Comparison of ENCODE assay signal across 16 mouse cellular contexts in genomic region chr10:107940302-107940701, GRCm38 (mm10). TPM values are rescaled to one million over a fixed set of nuclear protein-coding genes. Genes with fewer than 3 reads are reported as not detected.
DNase-seq lines count a peak whose midpoint lies in the region; ATAC-seq and TF ChIP-seq lines count a peak whose summit lies in the region.
"Had no signal": no experiment of that assay in that cellular context is flagged by ENCODE, and none has a peak within 500 bp of the region (broad histone marks: within the 10 kb centered on the region; RNA-seq: fewer than 3 reads in every experiment).

No protein-coding gene starts in this region.

- peak; percentile 81 for ATAC-seq in heart, embryonic 16.5 days (replicated peaks; ENCODE audit: extremely low read depth, insufficient read depth, low FRiP score)
- no peak for ATAC-seq in inflammation-experienced regulatory T-cells, adult 6 months
- no peak for ATAC-seq in forebrain, embryonic 12.5 days (ENCODE audit: low FRiP score)
- ATAC-seq: forebrain, embryonic 14.5 days; lung, postnatal 0 days; midbrain, embryonic 13.5 days had no signal

- no peak overlapping the region for H3K4me3 ChIP-seq in kidney, adult 2 months (ENCODE audit: insufficient read depth, low read depth, low read length)
- no peak overlapping the region for H3K4me3 ChIP-seq in heart, embryonic 16.5 days (ENCODE audit: low read length)
- H3K4me3 ChIP-seq in forebrain, embryonic 12.5 days (replicated peaks), result no peak overlapping the region
- H3K4me3 ChIP-seq: midbrain, embryonic 13.5 days; neural tube, embryonic 12.5 days had no signal

- H3K27me3 ChIP-seq in kidney, adult 2 months (replicated peaks; ENCODE audit: control insufficient read depth, insufficient read depth, low read length), result no peaks in the 10 kb centered on the region
- H3K27me3 ChIP-seq in heart, embryonic 16.5 days (ENCODE audit: control insufficient read depth, insufficient read depth, low read length), result no peaks in the 10 kb centered on the region
- no peaks in the 10 kb centered on the region for H3K27me3 ChIP-seq in forebrain, embryonic 12.5 days
- H3K27me3 ChIP-seq: midbrain, embryonic 13.5 days; neural tube, embryonic 12.5 days had no signal

- 51% methylated on average over 6 of the region's 6 CpGs for WGBS in kidney, adult 2 months
- 23% methylated on average over 6 of the region's 6 CpGs for WGBS in heart, embryonic 16.5 days
- 70% methylated on average over 6 of the region's 6 CpGs for WGBS in forebrain, embryonic 12.5 days

- peak; percentile 59 for DNase-seq in kidney, adult 2 months
- DNase-seq in kidney, postnatal 4 days, result no peak
- DNase-seq in adipocyte (ENCODE audit: low spot score), result peak; percentile 34
- peak; percentile 46 for DNase-seq in fat pad, adult 2 months (ENCODE audit: extremely low read depth, low read depth, low spot score)
- DNase-seq: adrenal gland, postnatal 14 days; cerebellum, adult 11-12 months; gastrocnemius, postnatal 25 days; kidney, adult 18-20 months; thymus, postnatal 36 days had no signal

- H3K9me3 ChIP-seq in heart, embryonic 16.5 days (replicated peaks; ENCODE audit: control insufficient read depth, low read length), result no peaks in the 10 kb centered on the region
- H3K9me3 ChIP-seq in forebrain, embryonic 12.5 days, result no peaks in the 10 kb centered on the region
- H3K9me3 ChIP-seq: midbrain, embryonic 13.5 days; neural tube, embryonic 12.5 days had no signal

- no peak overlapping the region for H3K27ac ChIP-seq in kidney, adult 2 months (ENCODE audit: insufficient read depth, low read depth, low read length)
- peak overlapping the region; percentile 39; the same call in 1 of the 2 replicates for H3K27ac ChIP-seq in heart, embryonic 16.5 days (ENCODE audit: low read length)
- no peak overlapping the region for H3K27ac ChIP-seq in forebrain, embryonic 12.5 days
- H3K27ac ChIP-seq: midbrain, embryonic 13.5 days; neural tube, embryonic 12.5 days had no signal

- H3K9ac ChIP-seq in heart, embryonic 16.5 days (ENCODE audit: low read length), result no peak overlapping the region
- no peak overlapping the region for H3K9ac ChIP-seq in forebrain, embryonic 12.5 days
- H3K9ac ChIP-seq: midbrain, embryonic 13.5 days; neural tube, embryonic 12.5 days had no signal

- H3K36me3 ChIP-seq in kidney, adult 2 months (ENCODE audit: control insufficient read depth, insufficient read depth, low read length), result no peaks in the 10 kb centered on the region
- no peaks in the 10 kb centered on the region for H3K36me3 ChIP-seq in heart, embryonic 16.5 days (ENCODE audit: control insufficient read depth, insufficient read depth)
- no peaks in the 10 kb centered on the region for H3K36me3 ChIP-seq in forebrain, embryonic 12.5 days (replicated peaks)
- H3K36me3 ChIP-seq: midbrain, embryonic 13.5 days; neural tube, embryonic 12.5 days had no signal

- no peak for TF ChIP-seq CTCF in kidney, adult 2 months (conservative IDR thresholded peaks at IDR 0.05; ENCODE audit: insufficient read depth, insufficient read length, low read depth, low read length)

- peaks cover 7% of the 10 kb centered on the region; the same call in 1 of the 2 replicates for H3K4me1 ChIP-seq in kidney, adult 2 months (ENCODE audit: control insufficient read depth, insufficient read depth, low read length)
- peaks cover 8% of the 10 kb centered on the region for H3K4me1 ChIP-seq in heart, embryonic 16.5 days (ENCODE audit: control insufficient read depth, insufficient read depth, low read length)
- no peaks in the 10 kb centered on the region for H3K4me1 ChIP-seq in forebrain, embryonic 12.5 days
- H3K4me1 ChIP-seq: midbrain, embryonic 13.5 days; neural tube, embryonic 12.5 days had no signal

- TF ChIP-seq POLR2A in kidney, adult 2 months (IDR thresholded peaks at IDR 0.05; ENCODE audit: low read depth, low read length), result no peak

- H3K4me2 ChIP-seq in heart, embryonic 16.5 days (ENCODE audit: low read depth, low read length), result peak overlapping the region; percentile 36
- no peak overlapping the region for H3K4me2 ChIP-seq in forebrain, embryonic 12.5 days
- H3K4me2 ChIP-seq: midbrain, embryonic 13.5 days; neural tube, embryonic 12.5 days had no signal

RNA-seq across cellular contexts. Expression of gene Otogl, which starts 28.4 kb away (rescaled TPM):
- 0.01 and 0.02 TPM in 2 replicates for polyA plus RNA-seq in kidney, adult 2 months (2012; rRNA removed)
- 0.10 and 0.12 TPM in 2 replicates for polyA plus RNA-seq in heart, embryonic 16.5 days (2015; fragmentation: Nextera tagmentation; extraction: Ambion mirVana)
- not detected for polyA plus RNA-seq in inflammation-experienced regulatory T-cells, adult 6 months (2017; shearing (Covaris generic))
- not detected in 2 replicates for polyA plus RNA-seq in forebrain, embryonic 12.5 days (2016; fragmentation: Nextera tagmentation; extraction: Ambion mirVana)

Comparison
In these comparisons a context has a peak if more than half of its experiments do, and no peak if none do; other contexts are left out.
1. DNase-seq: peak in kidney, adult 2 months (single experiment), adipocyte (single experiment) and fat pad, adult 2 months (single experiment); none in kidney, postnatal 4 days (0 of 2).